Mouse (Mus musculus) E14TG2a.4 (cell line): Measurements from ENCODE around the gene Retnla.

ENCODE experiments used
- CTCF ChIP-seq: conservative IDR thresholded peaks from 2 replicates; pipeline ENCODE4 v1.5.1; 2014; ENCODE audit warnings: low read length
- NANOG ChIP-seq: IDR thresholded peaks from 2 replicates; pipeline ENCODE4 v1.6.1; 2014; ENCODE audit warnings: borderline replicate concordance, low read length, mixed read lengths
- POU5F1 ChIP-seq: IDR thresholded peaks from 2 replicates; pipeline ENCODE4 v1.6.1; 2014; ENCODE audit warnings: low read length, borderline replicate concordance

- TF ChIP-seq CTCF, result no peak
- no peak for TF ChIP-seq NANOG
- no peak for TF ChIP-seq POU5F1
Observed at GRCm38 (mm10) chr16:48829060-48829459, 13.3 kb upstream of the Retnla start.
